Mouse (Mus musculus) erythroblast, embryonic 14.5 days (primary cell): ENCODE results near the gene Upf3b. TPM values are rescaled to one million over a fixed set of nuclear protein-coding genes. Genes with fewer than 3 reads are reported as not detected.

Experiments
- H3K27me3 ChIP-seq: 2 replicates; pipeline ENCODE4 v1.6.1; 2012; ENCODE audit warnings: inconsistent platforms; ENCODE audit not compliant: control insufficient read depth
- H3K36me3 ChIP-seq: 2 replicates; pipeline ENCODE4 v1.6.1; 2012; ENCODE audit warnings: mild to moderate bottlenecking, inconsistent platforms; ENCODE audit not compliant: control insufficient read depth
- H3K4me1 ChIP-seq: 2 replicates; pipeline ENCODE4 v1.6.1; 2012; ENCODE audit warnings: inconsistent platforms; ENCODE audit not compliant: control insufficient read depth
- H3K4me3 ChIP-seq: replicated peaks from 2 replicates; pipeline ENCODE3; 2012; ENCODE audit warnings: moderate library complexity, mild to moderate bottlenecking, inconsistent platforms
- H3K9me3 ChIP-seq: 2 replicates; pipeline ENCODE4 v1.6.1; 2012; ENCODE audit warnings: low read length, inconsistent platforms, mixed read lengths; ENCODE audit not compliant: control insufficient read depth
- GATA1 ChIP-seq: IDR thresholded peaks from 2 replicates; pipeline ENCODE4 v1.6.1; 2012; ENCODE audit warnings: low read length, inconsistent platforms, mixed read lengths
- TAL1 ChIP-seq: IDR thresholded peaks from 3 replicates; pipeline ENCODE4 v1.6.1; 2012; ENCODE audit warnings: low read length, inconsistent platforms, mixed read lengths
- polyA plus RNA-seq: library from polyadenylated mRNA; stranded (reverse); fragments of >175 nt; gene quantifications from 2 replicates; pipeline ENCODE4 v1.2.3, GENCODE M21; 2012

The Upf3b gene
- polyA plus RNA-seq, 1 experiment = 1.1 TPM

DNA sequence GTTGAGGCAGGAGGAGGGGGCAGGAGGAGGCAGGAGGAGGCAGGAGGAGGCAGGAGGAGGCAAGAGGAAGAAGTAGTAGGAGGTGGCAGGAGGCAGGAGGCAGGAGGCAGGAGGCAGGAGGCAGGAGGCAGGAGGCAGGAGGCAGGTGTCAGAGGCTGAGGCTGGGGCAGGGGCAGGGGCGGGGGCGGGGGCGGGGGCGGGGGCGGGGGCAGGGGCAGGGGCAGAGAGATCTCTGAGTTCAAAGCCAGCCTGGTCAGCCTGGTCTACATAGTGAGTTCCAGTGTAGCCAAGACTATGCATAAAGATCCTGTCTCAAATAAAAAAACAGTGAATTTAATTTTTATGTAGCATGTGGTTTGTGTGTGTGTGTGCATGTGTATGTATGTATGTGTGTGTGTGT, 7.0 kb upstream of the Upf3b start:
- Histone ChIP-seq H3K4me1 (no peaks in the 10 kb centered on the region), H3K4me3 (no peak overlapping the region), H3K36me3 (no peaks in the 10 kb centered on the region), H3K9me3 (peaks cover 2% of the 10 kb centered on the region; the same call in 1 of the 2 replicates), H3K27me3 (peaks cover 39% of the 10 kb centered on the region)
- TF ChIP-seq GATA1 (no peak), TAL1 (no peak)

GRCm38 (mm10) chrX:37110881-37111193, 715 bp upstream of the Upf3b start:
- Histone ChIP-seq H3K4me3 (peak overlapping the region; percentile 75), H3K9me3 (no peaks in the 10 kb centered on the region; the same call in 1 of the 2 replicates), H3K4me1 (peaks cover 15% of the 10 kb centered on the region), H3K36me3 (peaks cover 25% of the 10 kb centered on the region), H3K27me3 (peaks cover 16% of the 10 kb centered on the region)
- no peak for TF ChIP-seq GATA1
- no peak for TF ChIP-seq TAL1

- Histone ChIP-seq H3K4me3 (peak overlapping the region; percentile 75), H3K4me1 (peaks cover 15% of the 10 kb centered on the region), H3K9me3 (no peaks in the 10 kb centered on the region; the same call in 1 of the 2 replicates), H3K27me3 (peaks cover 8% of the 10 kb centered on the region), H3K36me3 (peaks cover 33% of the 10 kb centered on the region)
- TF ChIP-seq TAL1 = no peak
- TF ChIP-seq GATA1 = no peak
Observed at GRCm38 (mm10) chrX:37109526-37110192, 463 bp downstream of the Upf3b start.

GRCm38 (mm10) chrX:37103826-37104225, 6.3 kb downstream of the Upf3b start:
- no peaks in the 10 kb centered on the region for H3K27me3 ChIP-seq
- no peak overlapping the region for H3K4me3 ChIP-seq
- no peaks in the 10 kb centered on the region for H3K9me3 ChIP-seq
- peaks cover 79% of the 10 kb centered on the region for H3K36me3 ChIP-seq
- H3K4me1 ChIP-seq = peaks cover 8% of the 10 kb centered on the region
- TF ChIP-seq GATA1 (no peak), TAL1 (no peak)

- Histone ChIP-seq H3K9me3 (no peaks in the 10 kb centered on the region), H3K4me1 (no peaks in the 10 kb centered on the region), H3K4me3 (no peak overlapping the region), H3K36me3 (peaks cover 83% of the 10 kb centered on the region), H3K27me3 (no peaks in the 10 kb centered on the region)
- TF ChIP-seq TAL1 = no peak
Observed at GRCm38 (mm10) chrX:37098681-37099080, 11.4 kb downstream of the Upf3b start.

DNA sequence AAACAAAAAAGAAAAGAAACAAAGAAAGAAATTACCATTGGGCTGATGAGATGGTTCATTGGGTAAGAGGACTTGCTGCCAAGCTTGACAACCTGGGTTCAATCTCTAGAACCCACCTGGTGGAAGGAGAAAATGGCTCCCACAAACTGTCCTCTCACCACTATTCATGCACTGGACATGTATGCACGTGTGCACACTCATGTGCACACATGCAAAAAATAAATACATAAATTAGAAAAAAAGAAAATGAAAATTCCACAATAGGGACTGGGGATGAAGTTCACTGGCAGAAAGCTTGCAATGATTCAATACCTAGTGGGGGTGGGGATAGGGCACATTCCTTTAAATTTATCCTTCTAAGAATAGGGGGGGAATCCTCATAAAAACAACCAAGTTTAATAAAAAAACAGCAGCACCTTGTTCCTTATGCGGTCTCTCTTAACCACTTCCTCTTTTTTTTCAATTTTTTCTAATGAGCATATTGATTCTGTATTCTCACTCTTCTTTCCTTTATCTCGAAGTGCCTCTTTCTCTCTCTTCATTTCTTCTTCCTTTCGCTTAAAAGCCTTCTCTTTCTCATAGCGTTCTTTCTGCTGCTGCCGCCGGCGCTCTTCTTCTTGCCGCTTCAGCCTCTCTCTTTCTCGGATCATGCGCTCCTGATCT, 14.9 kb downstream of the Upf3b start:
- Histone ChIP-seq H3K9me3 (no peaks in the 10 kb centered on the region), H3K27me3 (no peaks in the 10 kb centered on the region), H3K4me1 (no peaks in the 10 kb centered on the region), H3K4me3 (no peak overlapping the region), H3K36me3 (peaks cover 84% of the 10 kb centered on the region)
- TF ChIP-seq TAL1 (no peak), GATA1 (no peak)

- no peaks in the 10 kb centered on the region for H3K27me3 ChIP-seq
- H3K4me1 ChIP-seq = peaks cover 4% of the 10 kb centered on the region
- no peaks in the 10 kb centered on the region for H3K9me3 ChIP-seq
- TF ChIP-seq TAL1 (no peak), GATA1 (no peak)
- no peak overlapping the region for H3K4me3 ChIP-seq
- H3K36me3 ChIP-seq = peaks cover 53% of the 10 kb centered on the region
Observed at GRCm38 (mm10) chrX:37091457-37091856, 18.7 kb downstream of the Upf3b start.

DNA sequence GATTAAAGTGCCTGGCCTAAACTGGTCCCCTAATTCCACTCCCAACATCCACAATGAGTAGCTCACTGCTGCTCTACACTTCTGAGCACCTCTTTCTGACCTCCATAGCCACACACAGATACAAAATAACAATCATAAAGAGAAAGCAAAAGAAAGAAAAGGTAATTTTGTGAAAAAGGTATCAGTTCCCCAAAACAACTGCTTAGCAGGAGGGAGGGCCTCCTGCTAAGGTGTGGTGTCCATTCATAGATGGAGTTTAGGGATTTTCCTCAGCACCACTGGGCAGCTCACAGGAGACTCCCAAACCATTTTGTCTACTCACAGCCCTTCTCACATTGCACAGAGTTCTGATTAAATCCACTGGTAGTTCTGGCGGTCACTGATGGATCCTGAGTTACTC, 21.3 kb downstream of the Upf3b start:
- no peak for TF ChIP-seq GATA1
- TF ChIP-seq TAL1 = no peak
- H3K27me3 ChIP-seq = no peaks in the 10 kb centered on the region
- H3K36me3 ChIP-seq = peaks cover 33% of the 10 kb centered on the region
- H3K4me1 ChIP-seq = peaks cover 10% of the 10 kb centered on the region
- no peak overlapping the region for H3K4me3 ChIP-seq
- H3K9me3 ChIP-seq = peaks cover 3% of the 10 kb centered on the region; the same call in 1 of the 2 replicates

GRCm38 (mm10) chrX:37085665-37086064, 24.5 kb downstream of the Upf3b start:
- Histone ChIP-seq H3K4me3 (peak overlapping the region; percentile 81), H3K4me1 (peaks cover 21% of the 10 kb centered on the region), H3K36me3 (peaks cover 39% of the 10 kb centered on the region), H3K9me3 (peaks cover 3% of the 10 kb centered on the region; the same call in 1 of the 2 replicates), H3K27me3 (no peaks in the 10 kb centered on the region)
- TF ChIP-seq GATA1 (no peak), TAL1 (no peak)
